Mouse (Mus musculus): ENCODE data around the gene Cped1.

The Cped1 gene

DNA sequence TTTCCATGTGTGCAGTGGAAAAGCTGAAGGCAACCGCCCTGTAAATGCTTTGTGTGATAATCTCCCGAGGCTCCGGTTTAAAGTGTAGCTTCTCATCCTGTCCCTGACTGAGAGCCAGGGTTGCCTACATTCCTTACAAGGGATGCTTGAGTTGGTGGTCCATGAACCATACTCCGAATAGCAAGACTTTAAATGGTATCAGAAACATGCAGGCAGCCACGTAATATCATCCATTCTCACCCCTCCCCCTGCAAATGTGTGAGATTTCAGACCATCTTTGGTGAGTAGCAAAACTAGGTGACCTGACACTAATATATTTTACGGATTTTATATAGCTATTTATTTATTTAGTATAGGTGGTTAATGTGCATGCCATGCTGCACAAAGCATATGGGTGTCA lies 311.3 kb downstream of the Cped1 start:
- no peak for DNase-seq (ENCODE audit: low spot score)

DNA sequence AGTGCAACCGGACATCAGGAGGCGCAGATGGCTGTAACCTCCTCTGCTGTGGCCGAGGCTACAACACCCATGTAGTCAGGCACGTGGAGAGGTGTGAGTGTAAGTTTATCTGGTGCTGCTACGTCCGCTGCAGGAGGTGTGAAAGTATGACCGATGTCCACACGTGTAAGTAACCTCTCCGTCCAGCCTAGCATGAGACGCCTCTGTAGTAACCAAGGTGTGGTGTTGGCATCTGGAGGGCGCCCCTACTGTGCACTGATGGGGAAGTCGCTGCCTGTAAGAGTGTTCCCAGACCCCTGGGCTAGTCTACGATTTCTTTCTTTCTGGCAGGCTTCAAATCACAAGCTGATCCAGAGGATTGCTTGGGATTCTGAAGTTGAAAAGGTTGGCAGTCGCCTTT lies 312.3 kb downstream of the Cped1 start:
- no peak for DNase-seq (ENCODE audit: low spot score)

Data from urinary bladder, postnatal 25 days (tissue).